Mouse (Mus musculus): ENCODE data around the gene Tcf3. TPM values are rescaled to one million over a fixed set of nuclear protein-coding genes. Genes with fewer than 3 reads are reported as not detected.

The Tcf3 gene
- total and polyA plus RNA-seq, 3 experiments: 146 to 223 (median 207) TPM

- DNase-seq (ENCODE audit: extremely low read depth): no peak
- dilution Hi-C loops (cut with MboI; ENCODE audit: extremely low pct_ligation_motif_present, extremely low pct_unique_long_range_greater_than_20kb, low sequenced_read_pairs): no loop called here
- Histone ChIP-seq H3K27ac (ENCODE audit: insufficient read depth, low read depth) (no peak overlapping the region), H3K9ac (ENCODE audit: insufficient read depth, low read depth) (peak overlapping the region; percentile 57; the same call in 1 of the 2 replicates), H3K79me2 (replicated peaks; ENCODE audit: control insufficient read depth, extremely low read depth, insufficient read depth, poor library complexity, severe bottlenecking) (no peaks in the 10 kb centered on the region), H3K9me3 (replicated peaks; ENCODE audit: low read length) (no peaks in the 10 kb centered on the region), H3K27me3 (replicated peaks) (no peaks in the 10 kb centered on the region), H3K4me3 (replicated peaks in 1 of 3; ENCODE audit: low read depth in 2 of 3, low read length in 2 of 3, poor library complexity in 1 of 3) (peak overlapping the region; percentile 13 to 68 (median 59)), H3K4me1 (ENCODE audit: control insufficient read depth in 1 of 2, insufficient read depth in 2 of 2) (peaks cover 35 to 52% of the 10 kb centered on the region in 2 experiments), H3K4me2 (ENCODE audit: insufficient read depth, low read depth, poor library complexity, severe bottlenecking) (peak overlapping the region; percentile 35), H3K36me3 (replicated peaks in 1 of 2; ENCODE audit: control insufficient read depth in 1 of 2, insufficient read depth in 1 of 2, low read length in 1 of 2) (peaks cover 11 to 52% of the 10 kb centered on the region in 2 experiments)
- no peak for TF ChIP-seq MAFK (IDR thresholded peaks at IDR 0.05; ENCODE audit: insufficient replicate concordance, low read length)
- peak; percentile 63 for TF ChIP-seq MXI1 (IDR thresholded peaks at IDR 0.05; ENCODE audit: low read depth, low read length)
- no peak for TF ChIP-seq ZNF384 (IDR thresholded peaks at IDR 0.05; ENCODE audit: low read depth, low read length)
- TF ChIP-seq USF2 (conservative IDR thresholded peaks at IDR 0.05; ENCODE audit: low read depth, low read length): no peak
- TF ChIP-seq BHLHE40 (IDR thresholded peaks at IDR 0.05; ENCODE audit: low read depth, low read length): peak; percentile 27; the same call in 1 of the 2 replicates
- in situ Hi-C loops (cut with MboI; ENCODE audit: low pct_ligation_motif_present, low pct_unique_long_range_greater_than_20kb, low sequenced_read_pairs): loop anchor here (5.0 kb wide), 1 partner anchor 40 kb away; no protein-coding TSS in a partner anchor
Measured at GRCm38 (mm10) chr10:80386735-80387471, 46.5 kb downstream of the Tcf3 start.

DNA sequence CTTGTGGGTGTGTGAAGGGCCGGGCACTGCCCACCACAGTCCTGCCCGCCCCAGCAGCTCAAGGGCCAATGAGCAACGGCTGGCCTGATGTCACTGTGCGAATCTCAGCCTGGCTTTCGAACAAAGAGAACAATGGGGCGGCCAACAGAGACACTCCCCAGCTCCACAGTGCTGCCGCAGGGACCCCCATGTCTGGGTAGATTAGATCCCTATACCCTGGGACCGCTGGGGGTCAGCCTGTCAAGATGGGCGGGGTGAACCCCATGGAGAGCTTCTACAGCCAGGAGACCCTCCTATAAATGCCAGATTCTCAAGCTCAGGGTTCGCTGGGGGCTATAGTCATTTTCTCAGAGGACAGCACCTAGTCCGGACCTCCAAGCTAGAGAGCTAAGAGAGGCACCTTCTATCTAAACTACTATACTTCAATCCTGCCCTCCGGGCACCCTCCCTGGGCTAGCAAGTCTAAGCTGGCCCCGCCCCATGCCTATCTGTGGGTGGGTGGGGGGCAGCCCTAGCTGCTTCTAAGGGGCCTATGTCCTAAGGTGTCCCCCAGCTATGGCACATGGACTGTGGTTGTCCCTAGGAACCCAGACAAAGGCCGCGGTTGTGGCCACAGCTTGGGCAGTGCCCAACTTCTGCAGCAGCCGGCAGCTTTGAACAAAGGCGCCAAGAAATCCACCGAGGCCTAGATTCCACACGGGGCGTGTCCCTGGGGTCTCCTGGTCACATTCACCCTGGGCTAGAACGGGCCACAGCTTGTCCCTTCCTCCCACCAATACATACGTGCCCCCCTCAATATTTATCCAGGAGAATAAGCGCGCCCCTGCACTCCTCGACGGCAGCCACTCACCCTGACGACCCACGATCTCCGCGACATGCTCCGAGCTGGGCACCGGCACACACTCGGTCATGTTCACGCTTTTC, 47.4 kb downstream of the Tcf3 start:
- DNase-seq (ENCODE audit: extremely low read depth): no peak
- dilution Hi-C loops (cut with MboI; ENCODE audit: extremely low pct_ligation_motif_present, extremely low pct_unique_long_range_greater_than_20kb, low sequenced_read_pairs) (no loop called here), in situ Hi-C loops (cut with MboI; ENCODE audit: low pct_ligation_motif_present, low pct_unique_long_range_greater_than_20kb, low sequenced_read_pairs) (loop anchor here (5.0 kb wide), 1 partner anchor 41 kb away; no protein-coding TSS in a partner anchor)
- TF ChIP-seq TBP (conservative IDR thresholded peaks at IDR 0.05; ENCODE audit: low read depth, low read length): no peak
- TF ChIP-seq TCF12 (IDR thresholded peaks at IDR 0.05; ENCODE audit: low read depth, low read length): no peak
- no peak for TF ChIP-seq ETS1 (conservative IDR thresholded peaks at IDR 0.05; ENCODE audit: low read depth, low read length)
- TF ChIP-seq SIN3A (IDR thresholded peaks at IDR 0.05; ENCODE audit: low read length): no peak
- no peak for TF ChIP-seq BHLHE40 (IDR thresholded peaks at IDR 0.05; ENCODE audit: low read depth, low read length)
- no peak for TF ChIP-seq MAFK (IDR thresholded peaks at IDR 0.05; ENCODE audit: insufficient replicate concordance, low read length)
- no peak for TF ChIP-seq ZKSCAN1 (IDR thresholded peaks at IDR 0.05; ENCODE audit: borderline replicate concordance, low read depth, low read length)
- TF ChIP-seq E2F4 (IDR thresholded peaks at IDR 0.05; ENCODE audit: insufficient replicate concordance, low read depth, low read length): no peak
- TF ChIP-seq CHD2 (IDR thresholded peaks at IDR 0.05; ENCODE audit: low read length): no peak
- no peak for TF ChIP-seq GABPA (IDR thresholded peaks at IDR 0.05; ENCODE audit: insufficient replicate concordance, low read depth, low read length)
- no peak for TF ChIP-seq POLR2A (IDR thresholded peaks at IDR 0.05; ENCODE audit: low read depth, low read length)
- no peak for TF ChIP-seq SMC3 (IDR thresholded peaks at IDR 0.05; ENCODE audit: low read depth, low read length)
- TF ChIP-seq IRF4 (IDR thresholded peaks at IDR 0.05; ENCODE audit: low read depth, low read length): no peak
- TF ChIP-seq ZC3H11A (IDR thresholded peaks at IDR 0.05; ENCODE audit: low read depth, low read length): no peak
- TF ChIP-seq MAX (IDR thresholded peaks at IDR 0.05; ENCODE audit: low read length): no peak
- no peak for TF ChIP-seq JUN (IDR thresholded peaks at IDR 0.05; ENCODE audit: insufficient read depth, low read depth, low read length)
- TF ChIP-seq ELF1 (IDR thresholded peaks at IDR 0.05; ENCODE audit: low read depth, low read length): no peak
- TF ChIP-seq HCFC1 (IDR thresholded peaks at IDR 0.05; ENCODE audit: low read depth, low read length): no peak
- no peak for TF ChIP-seq KAT2A (IDR thresholded peaks at IDR 0.05; ENCODE audit: insufficient replicate concordance, low read length)
- TF ChIP-seq JUND (conservative IDR thresholded peaks at IDR 0.05; ENCODE audit: low read depth, low read length): no peak
- Histone ChIP-seq H3K9me3 (replicated peaks; ENCODE audit: low read length) (no peaks in the 10 kb centered on the region), H3K27me3 (replicated peaks) (no peaks in the 10 kb centered on the region), H3K4me2 (ENCODE audit: insufficient read depth, low read depth, poor library complexity, severe bottlenecking) (peak overlapping the region; percentile 35), H3K9ac (ENCODE audit: insufficient read depth, low read depth) (peak overlapping the region; percentile 57; the same call in 1 of the 2 replicates), H3K36me3 (replicated peaks in 1 of 2; ENCODE audit: control insufficient read depth in 1 of 2, insufficient read depth in 1 of 2, low read length in 1 of 2) (peaks cover 15 to 52% of the 10 kb centered on the region in 2 experiments), H3K4me3 (replicated peaks in 1 of 3; ENCODE audit: low read depth in 2 of 3, low read length in 2 of 3, poor library complexity in 1 of 3) (peak overlapping the region; percentile 10 to 68 (median 59)), H3K4me1 (ENCODE audit: control insufficient read depth in 1 of 2, insufficient read depth in 2 of 2) (peaks cover 35 to 52% of the 10 kb centered on the region in 2 experiments), H3K27ac (ENCODE audit: insufficient read depth, low read depth) (no peak overlapping the region), H3K79me2 (replicated peaks; ENCODE audit: control insufficient read depth, extremely low read depth, insufficient read depth, poor library complexity, severe bottlenecking) (no peaks in the 10 kb centered on the region)

All from CH12.LX (cell line).